Mouse (Mus musculus) MEL (cell line): ENCODE measurements at regions not wholly inside any gene's neighbourhood (a gene's known extent, or its start where the extent isn't known, plus 50 kb on each side); places are given as distances from the start of the nearest gene placed in this dataset.

Source experiments
- CHD1 ChIP-seq: IDR thresholded peaks from 2 replicates; pipeline ENCODE4 v1.6.1; 2012; ENCODE audit warnings: low read depth, mild to moderate bottlenecking, inconsistent platforms, low read length, improper control_type of control experiment
- EP300 ChIP-seq, 2 experiments: IDR thresholded peaks; 2 replicates each; pipeline ENCODE4 v1.6.1; 2011; ENCODE audit warnings: improper control_type of control experiment in 2 of 2, low read length in 2 of 2, low read depth in 1 of 2, mild to moderate bottlenecking in 1 of 2
- JUND ChIP-seq: IDR thresholded peaks from 2 replicates; pipeline ENCODE4 v1.6.1; 2011; ENCODE audit warnings: low read depth, mild to moderate bottlenecking, improper control_type of control experiment, low read length
- MAZ ChIP-seq: IDR thresholded peaks from 2 replicates; pipeline ENCODE4 v1.6.1; 2012; ENCODE audit warnings: low read depth, mild to moderate bottlenecking, inconsistent platforms, low read length, improper control_type of control experiment
- NRF1 ChIP-seq: IDR thresholded peaks from 2 replicates; pipeline ENCODE4 v1.6.1; 2014; ENCODE audit warnings: low read depth, mild to moderate bottlenecking, inconsistent platforms, low read length, improper control_type of control experiment, moderate library complexity; ENCODE audit not compliant: poor library complexity, insufficient read depth, severe bottlenecking
- ZMIZ1 ChIP-seq: IDR thresholded peaks from 2 replicates; pipeline ENCODE4 v1.6.1; 2012; ENCODE audit warnings: low read depth, mild to moderate bottlenecking, inconsistent platforms, low read length, improper control_type of control experiment, moderate library complexity

- TF ChIP-seq ZMIZ1, result no peak
- TF ChIP-seq CHD1, result no peak
- no peak for TF ChIP-seq JUND
- TF ChIP-seq MAZ, result no peak
- no peak for TF ChIP-seq NRF1
- no peak for TF ChIP-seq EP300 (IDR thresholded peaks at IDR 0.05; ENCODE audit: low read depth in 1 of 2, low read length in 2 of 2)
These were observed 308.6 kb downstream of the Irx2 start for GRCm38 (mm10) chr13:72937246-72937645.
